Comparison of ENCODE assay signal across 9 mouse cellular contexts in genomic region chr12:111536746-111537145, GRCm38 (mm10). TPM values are rescaled to one million over a fixed set of nuclear protein-coding genes. Genes with fewer than 3 reads are reported as not detected.
DNase-seq lines count a peak whose midpoint lies in the region; ATAC-seq lines count a peak whose summit lies in the region.
"Had no signal": no experiment of that assay in that cellular context is flagged by ENCODE, and none has a peak within 500 bp of the region (broad histone marks: within the 10 kb centered on the region; RNA-seq: fewer than 3 reads in every experiment).

No protein-coding gene starts in this region.

- peak overlapping the region; percentile 53 for H3K4me2 ChIP-seq in neural tube, embryonic 11.5 days (ENCODE audit: low read depth)
- H3K4me2 ChIP-seq in liver, embryonic 11.5 days: peak overlapping the region; percentile 74

- peak overlapping the region; percentile 95 for H3K4me3 ChIP-seq in neural tube, embryonic 11.5 days (ENCODE audit: low read depth, low read length)
- peak overlapping the region; percentile 98 for H3K4me3 ChIP-seq in liver, embryonic 11.5 days (ENCODE audit: low read depth, low read length)

- H3K36me3 ChIP-seq in neural tube, embryonic 11.5 days (ENCODE audit: control insufficient read depth, insufficient read depth, low read length): peaks cover 6% of the 10 kb centered on the region; the same call in 1 of the 2 replicates
- peaks cover 23% of the 10 kb centered on the region for H3K36me3 ChIP-seq in liver, embryonic 11.5 days (ENCODE audit: control insufficient read depth, insufficient read depth, low read length)

- peak; percentile 34 for DNase-seq in cerebellum, adult 9-10 months
- no peak for DNase-seq in cerebellum, postnatal 14 days
- no peak for DNase-seq in neural tube, embryonic 11.5 days (ENCODE audit: low spot score)
- no peak for DNase-seq in neural tube, embryonic 10.5 days (ENCODE audit: extremely low spot score, low spot score)
- no peak for DNase-seq in liver, embryonic 11.5 days (ENCODE audit: low spot score)
- DNase-seq in adrenal gland, adult 18-20 months (ENCODE audit: low spot score in 2 of 2): no peak
- no peak for DNase-seq in left cerebral cortex, adult 9 months (ENCODE audit: low spot score in 2 of 2)
- no peak for DNase-seq in lung, postnatal 14 days
- DNase-seq: lung, postnatal 4 days had no signal

- H3K27me3 ChIP-seq in neural tube, embryonic 11.5 days (ENCODE audit: control insufficient read depth, insufficient read depth, low read length): no peaks in the 10 kb centered on the region
- H3K27me3 ChIP-seq in liver, embryonic 11.5 days (replicated peaks; ENCODE audit: control insufficient read depth, insufficient read depth, low read length): no peaks in the 10 kb centered on the region

- no peak overlapping the region; the same call in 1 of the 2 replicates for H3K27ac ChIP-seq in neural tube, embryonic 11.5 days (ENCODE audit: low read depth, low read length)
- H3K27ac ChIP-seq in liver, embryonic 11.5 days (ENCODE audit: low read depth, low read length): no peak overlapping the region

- WGBS in neural tube, embryonic 11.5 days: 27% methylated on average over 4 of the region's 4 CpGs
- 48% methylated on average over 4 of the region's 4 CpGs for whole genome bisulfite sequencing in liver, embryonic 11.5 days

- ATAC-seq in neural tube, embryonic 11.5 days (ENCODE audit: insufficient read depth, low FRiP score, low TSS enrichment): no peak
- no peak for ATAC-seq in liver, embryonic 11.5 days (replicated peaks; ENCODE audit: low FRiP score)

- H3K4me1 ChIP-seq in neural tube, embryonic 11.5 days (ENCODE audit: control insufficient read depth, insufficient read depth, low read length): peaks cover 15% of the 10 kb centered on the region; the same call in 1 of the 2 replicates
- peaks cover 36% of the 10 kb centered on the region for H3K4me1 ChIP-seq in liver, embryonic 11.5 days (replicated peaks; ENCODE audit: control insufficient read depth, insufficient read depth, low read length)

- no peaks in the 10 kb centered on the region for H3K9me3 ChIP-seq in neural tube, embryonic 11.5 days (ENCODE audit: control insufficient read depth, low read length)
- no peaks in the 10 kb centered on the region for H3K9me3 ChIP-seq in liver, embryonic 11.5 days (ENCODE audit: control insufficient read depth, low read length)

- H3K9ac ChIP-seq in neural tube, embryonic 11.5 days (ENCODE audit: low read length): peak overlapping the region; percentile 91
- H3K9ac ChIP-seq in liver, embryonic 11.5 days (ENCODE audit: low read depth, low read length): peak overlapping the region; percentile 95

RNA-seq across cellular contexts. Expression of gene Eif5, which starts 1.1 kb away (rescaled TPM):
- polyA plus RNA-seq in neural tube, embryonic 11.5 days (2014; fragmentation: Nextera tagmentation; extraction: Ambion mirVana): 645 and 670 TPM in 2 replicates
- polyA plus RNA-seq in liver, embryonic 11.5 days (2014; fragmentation: Nextera tagmentation; extraction: Ambion mirVana): 623 and 628 TPM in 2 replicates
- total RNA-seq in adrenal gland, adult 18-20 months (2021): 100 to 1,000 TPM; 393 to 425 TPM

RNA-seq across cellular contexts. Expression of gene Mark3, which starts 37.6 kb away (rescaled TPM):
- 70.5 and 73.1 TPM in 2 replicates for polyA plus RNA-seq in neural tube, embryonic 11.5 days (2014; fragmentation: Nextera tagmentation; extraction: Ambion mirVana)
- polyA plus RNA-seq in liver, embryonic 11.5 days (2014; fragmentation: Nextera tagmentation; extraction: Ambion mirVana): 36.9 and 38.6 TPM in 2 replicates
- 10 to 100 TPM; 75.0 to 88.1 TPM for total RNA-seq in adrenal gland, adult 18-20 months (2021)

RNA-seq across cellular contexts. Expression of gene Gm266, which starts 51.1 kb away (rescaled TPM):
- 5.2 and 5.3 TPM in 2 replicates for polyA plus RNA-seq in neural tube, embryonic 11.5 days (2014; fragmentation: Nextera tagmentation; extraction: Ambion mirVana)
- polyA plus RNA-seq in liver, embryonic 11.5 days (2014; fragmentation: Nextera tagmentation; extraction: Ambion mirVana): 4.9 and 5.6 TPM in 2 replicates
- not detected for total RNA-seq in adrenal gland, adult 18-20 months (2021)
